Mouse (Mus musculus) lung, adult 2 months (tissue): ENCODE results near the gene Traf3ip2.

Experiments used
- CTCF ChIP-seq: fragments of 200-500 bp; IDR thresholded peaks from 2 replicates; pipeline ENCODE4 v1.5.1; 2011; ENCODE audit warnings: mild to moderate bottlenecking, low read length, control low read depth; ENCODE audit not compliant: insufficient read depth
- POLR2A ChIP-seq: fragments of 200-500 bp; IDR thresholded peaks from 2 replicates; pipeline ENCODE4 v1.6.1; 2011; ENCODE audit warnings: low read depth, mild to moderate bottlenecking, control low read depth, low read length, borderline replicate concordance; ENCODE audit errors: extremely low read depth

- TF ChIP-seq CTCF, result no peak
- TF ChIP-seq POLR2A, result no peak
These were observed 20.2 kb upstream of the Traf3ip2 start for GRCm38 (mm10) chr10:39592501-39592900.
